Mouse (Mus musculus) layer of hippocampus, adult 18-20 months (tissue): ENCODE data around the gene Lce1a1. TPM values are rescaled to one million over a fixed set of nuclear protein-coding genes. Genes with fewer than 3 reads are reported as not detected.
"Not testable (repeated sequence)": the region's sequence is repeated elsewhere in the genome, so short reads cannot be mapped to it uniquely, and the experiment has no call there.

ENCODE experiments used
- DNase-seq, 2 experiments: peaks; one replicate each; pipeline ENCODE4 v3.0.0; 2022; ENCODE audit warnings: low spot score in 2 of 2
- long read RNA-seq: library from polyadenylated mRNA; stranded (forward); transcript quantifications from one replicate; pipeline ENCODE4 v2.0.0, GENCODE M21; 2021
- total RNA-seq, 2 experiments: library from RNA; stranded (reverse); gene quantifications; 2 replicates each; pipeline ENCODE4 v1.2.3; 2021

Lce1a1 gene
- total RNA-seq = not detected
- long read RNA-seq = 0 reads

DNA sequence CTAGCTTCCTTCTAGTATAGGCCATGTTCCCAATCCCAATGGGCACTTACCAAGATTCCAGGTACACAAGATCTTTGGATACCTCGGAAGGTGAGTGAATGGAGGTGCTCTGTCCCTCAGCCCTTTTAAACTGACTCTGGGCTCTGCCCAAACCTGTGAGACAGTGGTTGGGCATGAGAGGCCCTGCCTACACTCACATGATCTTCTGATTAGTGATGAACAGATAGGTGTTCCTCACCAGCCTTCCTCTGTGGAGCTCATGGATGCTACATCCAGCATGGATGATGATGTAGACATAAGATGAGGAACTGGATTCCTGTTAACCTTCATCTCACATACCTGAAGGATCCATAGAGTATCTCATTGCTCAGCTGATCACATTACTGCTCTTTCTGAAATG is at the start of gene Lce1a1:
TSS of gene Lce1a1 (minus strand) at position 101 of the 400 bp plus-strand sequence.
- no peak for DNase-seq

DNA sequence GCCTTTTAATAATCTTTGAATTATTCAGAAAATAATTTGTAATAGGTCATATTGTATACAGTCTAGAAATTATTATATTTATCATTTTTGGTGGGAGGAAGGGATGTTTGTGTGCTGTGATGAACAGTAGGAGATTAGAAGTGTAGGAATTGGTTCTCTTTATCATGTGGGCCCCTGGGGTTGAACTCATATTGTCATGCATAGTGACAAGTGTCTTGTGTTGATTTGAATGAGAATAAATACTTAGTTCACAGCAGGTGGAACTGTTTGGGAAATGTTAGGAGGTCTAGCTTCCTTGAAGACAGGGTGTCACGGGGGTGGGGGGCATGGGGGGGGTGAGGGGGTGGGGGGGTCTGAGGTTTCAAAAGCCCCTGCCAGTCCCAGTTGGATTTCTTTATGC is 46.5 kb upstream of the Lce1a1 start:
- no peak for DNase-seq

- DNase-seq = no peak
Observed at GRCm38 (mm10) chr3:92691688-92692087, 43.6 kb upstream of the Lce1a1 start.

DNA sequence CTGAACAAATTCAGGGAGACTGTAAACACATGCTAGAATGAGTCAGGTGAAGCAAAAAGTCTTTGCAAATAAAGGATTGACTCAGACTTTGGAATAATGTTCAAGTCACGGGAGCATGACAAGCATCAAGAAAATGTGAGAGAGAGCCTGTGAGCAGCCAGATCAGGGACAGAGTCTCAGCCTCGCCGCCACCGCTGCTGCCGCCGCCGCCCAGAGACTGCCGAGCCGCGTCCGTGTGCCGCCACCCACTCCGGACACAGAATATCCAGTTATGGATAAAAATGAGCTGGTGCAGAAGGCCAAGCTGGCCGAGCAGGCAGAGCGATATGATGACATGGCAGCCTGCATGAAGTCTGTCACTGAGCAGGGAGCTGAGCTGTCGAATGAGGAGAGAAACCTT is 41.0 kb upstream of the Lce1a1 start:
- not testable (repeated sequence) for DNase-seq

- no peak for DNase-seq
Observed at GRCm38 (mm10) chr3:92687110-92687509, 39.0 kb upstream of the Lce1a1 start, which contains the start of gene Lce1d. TSS of gene Lce1d (minus strand) at chr3:92687210.

GRCm38 (mm10) chr3:92678947-92679346 is 30.8 kb upstream of the Lce1a1 start, which contains the start of gene Lce1c:
TSS of gene Lce1c (plus strand) at chr3:92679247.
- no peak for DNase-seq

- no peak for DNase-seq
Observed at GRCm38 (mm10) chr3:92670215-92670614, 22.1 kb upstream of the Lce1a1 start, which contains the start of gene Lce1a2. TSS of gene Lce1a2 (minus strand) at chr3:92670315.

DNA sequence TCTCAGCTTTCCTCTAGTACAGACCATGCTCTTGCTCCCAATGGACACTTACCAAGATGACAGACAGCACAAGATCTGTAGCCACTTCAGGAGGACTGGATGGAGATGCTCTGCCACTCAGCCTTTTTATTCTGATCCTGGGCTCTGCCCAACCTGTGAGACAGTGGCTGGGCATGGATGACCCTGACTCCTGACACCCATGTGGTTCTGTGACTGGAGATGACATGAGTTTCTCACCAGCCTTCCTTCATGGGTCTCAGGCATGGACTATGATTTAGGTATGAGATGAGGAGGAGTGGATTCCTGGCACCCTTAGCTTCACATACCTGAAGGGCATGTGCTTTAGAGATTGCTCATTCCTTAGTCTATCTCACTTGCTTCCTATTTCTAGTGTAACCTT is 8.7 kb upstream of the Lce1a1 start, which contains the start of gene Lce1b:
TSS of gene Lce1b (minus strand) at position 101 of the 400 bp plus-strand sequence.
- DNase-seq = no peak

- DNase-seq = no peak
Observed at GRCm38 (mm10) chr3:92639854-92640253, 8.3 kb downstream of the Lce1a1 start.

DNA sequence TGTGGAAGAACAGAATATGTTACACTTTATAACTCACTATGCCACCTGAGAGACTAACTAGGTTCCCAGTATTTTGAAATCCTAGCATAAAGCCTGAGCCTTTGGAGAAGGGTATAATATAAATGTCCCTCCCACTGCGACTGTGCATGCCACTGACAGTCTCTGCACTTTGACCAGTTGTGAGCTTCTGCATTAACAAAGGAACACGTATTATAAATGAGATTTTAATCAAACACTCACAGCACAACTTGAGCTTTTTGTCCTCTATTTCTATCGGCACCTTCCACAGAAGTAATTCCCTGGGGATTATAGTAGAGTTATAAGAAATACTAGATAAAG is 9.5 kb downstream of the Lce1a1 start:
- no peak for DNase-seq

DNA sequence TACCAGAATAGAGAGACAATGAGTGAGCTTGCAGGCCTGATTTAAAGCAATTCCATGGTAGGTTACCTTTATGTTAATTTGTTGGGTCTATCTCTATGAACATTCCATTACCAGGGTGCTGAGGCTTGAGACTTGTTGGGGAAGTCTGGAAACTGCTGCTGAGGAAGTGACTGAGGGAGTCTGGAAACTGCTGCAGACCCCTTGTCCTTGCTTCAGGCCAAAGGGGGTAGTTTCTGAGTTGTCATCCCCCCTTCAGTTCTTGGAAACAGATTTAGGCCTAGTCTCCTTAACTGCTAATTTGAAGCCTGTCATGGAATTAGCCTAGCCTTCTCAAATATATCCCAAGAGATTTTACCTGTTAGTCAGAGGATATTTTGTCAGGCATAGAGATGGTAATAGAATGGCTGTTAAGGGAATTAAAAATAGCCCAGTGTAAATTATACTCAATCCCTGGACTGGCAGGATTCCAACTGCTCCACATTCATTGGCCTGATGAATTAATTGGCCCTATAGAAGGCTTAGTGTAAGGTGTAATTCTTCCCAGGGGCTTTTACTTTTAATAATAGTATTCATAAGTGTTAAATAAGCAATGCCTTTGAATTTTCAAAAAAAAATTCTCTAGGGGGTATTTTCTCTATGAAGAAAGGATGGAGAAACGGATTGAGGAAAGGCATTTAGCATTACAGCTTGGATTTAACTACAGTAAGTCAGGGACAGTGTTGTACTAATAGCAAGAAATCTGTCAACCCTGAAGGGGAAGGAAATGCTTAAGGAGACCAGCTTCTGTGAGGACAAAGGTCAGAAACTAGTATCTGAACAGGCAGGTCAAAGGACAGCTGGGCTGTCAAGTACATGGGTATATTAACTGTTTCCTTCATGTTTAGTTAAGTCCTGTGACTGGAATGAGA is 10.1 kb downstream of the Lce1a1 start:
- DNase-seq = no peak

GRCm38 (mm10) chr3:92621560-92621959 is 26.5 kb downstream of the Lce1a1 start, which contains the start of gene Lce6a:
TSS of gene Lce6a (minus strand) at chr3:92621660.
- no peak for DNase-seq

DNA sequence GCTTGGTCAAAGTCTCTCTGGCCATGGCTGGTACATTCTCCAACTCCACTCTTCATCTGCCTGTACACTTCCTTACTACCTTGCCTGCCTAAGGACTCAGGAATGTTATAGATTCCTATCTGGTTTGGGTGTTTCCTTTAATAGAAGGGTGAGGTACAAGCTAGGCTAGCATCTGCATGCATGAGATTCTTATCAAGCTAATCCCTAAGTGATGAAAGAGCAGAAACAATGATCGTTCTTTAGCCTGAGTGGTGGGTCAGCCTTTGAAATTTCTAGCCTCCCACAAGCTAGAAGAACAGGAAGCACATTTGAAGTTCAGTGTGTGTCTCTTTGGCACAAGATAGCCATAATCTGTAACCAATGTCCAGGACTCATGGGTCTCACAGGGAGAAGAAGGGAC is 38.3 kb downstream of the Lce1a1 start:
- no peak for DNase-seq

DNA sequence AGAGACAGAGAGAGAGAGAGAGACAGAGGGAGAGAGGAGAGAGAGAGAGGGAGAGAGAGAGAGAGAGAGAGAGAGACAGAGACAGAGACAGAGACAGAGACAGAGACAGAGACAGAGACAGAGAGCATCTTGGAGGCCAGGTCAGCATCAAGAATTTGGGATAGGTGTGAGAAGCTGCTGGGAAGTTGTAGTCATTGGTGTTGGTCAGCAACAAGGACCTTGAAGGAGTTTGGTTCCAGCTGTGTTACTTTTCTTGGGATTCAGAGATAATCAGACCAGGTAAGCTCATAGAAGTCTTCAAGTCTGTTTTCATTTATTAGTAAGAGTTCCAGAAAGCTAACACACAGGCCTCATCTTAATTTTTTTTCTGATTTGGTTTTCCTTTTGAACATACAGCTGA is 40.7 kb downstream of the Lce1a1 start, which contains the start of gene 2210017I01Rik:
TSS of gene 2210017I01Rik (minus strand) at position 101 of the 400 bp plus-strand sequence.
- no peak for DNase-seq

DNA sequence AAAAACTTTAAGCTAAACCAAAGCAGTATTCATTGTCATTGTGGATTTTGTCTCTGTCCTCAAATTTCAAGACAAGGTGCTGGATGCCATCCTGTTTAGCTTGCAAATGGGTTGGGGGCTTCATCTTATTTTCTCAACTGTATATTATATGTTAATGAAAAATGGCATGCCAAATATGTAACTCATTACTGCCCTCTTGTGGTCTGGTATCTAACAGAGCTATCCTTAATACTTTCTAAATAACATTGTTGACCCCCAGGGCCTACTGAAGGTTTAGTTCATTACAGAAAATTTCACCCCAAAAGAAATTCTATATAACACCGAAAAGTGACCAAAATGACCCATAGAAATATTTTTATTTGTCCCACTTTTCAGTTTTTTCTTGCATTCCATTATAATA is 45.9 kb downstream of the Lce1a1 start:
- DNase-seq = peak in 1 of 2 experiments; percentile 6

- DNase-seq = no peak
Observed at GRCm38 (mm10) chr3:92600456-92600855, 47.7 kb downstream of the Lce1a1 start.

GRCm38 (mm10) chr3:92599973-92600372 is 48.1 kb downstream of the Lce1a1 start:
- DNase-seq = no peak

DNA sequence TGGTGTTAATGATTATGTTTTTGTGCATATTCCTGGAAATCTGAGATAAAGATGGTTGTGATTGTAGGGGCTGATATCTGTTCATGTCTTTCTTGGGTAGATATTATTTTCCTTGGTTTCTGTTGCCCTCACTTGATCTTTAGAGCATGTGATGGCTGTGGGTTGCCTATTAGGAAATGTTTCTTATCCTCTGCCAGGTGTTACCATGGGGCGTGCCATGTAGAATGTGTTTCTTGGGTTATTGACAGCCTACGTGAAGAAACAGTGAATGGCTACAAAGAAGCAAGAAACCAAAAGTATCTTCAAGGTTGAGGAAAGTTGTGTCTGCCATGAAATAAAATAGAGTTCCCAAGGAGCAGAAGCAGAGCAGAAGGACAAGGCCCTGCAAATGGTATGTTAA is 49.7 kb downstream of the Lce1a1 start:
- DNase-seq = no peak
